In the genomic region with DNA sequence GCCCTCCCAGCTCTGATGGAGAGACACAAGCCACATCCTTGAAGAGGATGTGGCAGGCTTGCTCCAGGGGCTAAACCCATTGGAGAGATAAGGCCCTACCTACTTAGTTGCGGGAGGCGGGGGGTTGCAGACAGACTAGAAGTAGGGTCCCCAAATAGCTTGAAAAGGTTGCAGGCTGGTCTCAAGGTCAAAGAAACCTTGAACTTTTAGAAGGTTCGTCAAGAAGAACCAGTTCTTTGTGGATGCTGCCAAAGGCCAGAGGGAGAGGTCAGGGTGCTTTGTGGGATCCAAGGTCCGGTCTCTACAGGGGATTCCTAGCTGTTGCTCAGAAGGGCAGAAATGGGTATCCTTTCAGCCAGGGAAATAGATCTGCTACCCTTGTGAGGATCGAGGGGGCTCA, we compare ENCODE assay signal across 13 mouse cellular contexts. TPM values are rescaled to one million over a fixed set of nuclear protein-coding genes. Genes with fewer than 3 reads are reported as not detected.
"Had no signal": no experiment of that assay in that cellular context is flagged by ENCODE, and none has a peak within 500 bp of the region (broad histone marks: within the 10 kb centered on the region; RNA-seq: fewer than 3 reads in every experiment).

No protein-coding gene starts in this region.

- H3K9me3 ChIP-seq: liver, embryonic 13.5 days; megakaryocyte, embryonic 14.5 days; midbrain, embryonic 15.5 days; neural tube, embryonic 13.5 days; stomach, embryonic 15.5 days had no signal

- H3K9ac ChIP-seq: liver, embryonic 13.5 days; liver, postnatal 0 days; midbrain, embryonic 15.5 days; neural tube, embryonic 13.5 days; stomach, embryonic 15.5 days had no signal

- DNase-seq: kidney, adult 8-10 months; liver; liver, embryonic 13.5 days; liver, postnatal 0 days; retina, postnatal 1 day; thymus, postnatal 4 days had no signal

- H3K4me1 ChIP-seq: liver, embryonic 13.5 days; midbrain, embryonic 15.5 days had no signal

- ATAC-seq: liver, postnatal 0 days; midbrain, embryonic 15.5 days had no signal

- H3K4me3 ChIP-seq: left cerebral cortex, adult 2 months; liver, embryonic 13.5 days; megakaryocyte, embryonic 14.5 days; midbrain, embryonic 15.5 days; neural tube, embryonic 13.5 days had no signal

- H3K27ac ChIP-seq: left cerebral cortex, adult 2 months; liver, embryonic 13.5 days; macrophage; midbrain, embryonic 15.5 days; neural tube, embryonic 13.5 days; stomach, embryonic 15.5 days had no signal

- H3K4me2 ChIP-seq: liver, embryonic 13.5 days; midbrain, embryonic 11.5 days; midbrain, embryonic 15.5 days; neural tube, embryonic 13.5 days had no signal

- H3K36me3 ChIP-seq: liver, embryonic 13.5 days; midbrain, embryonic 15.5 days; neural tube, embryonic 13.5 days; stomach, embryonic 15.5 days had no signal

RNA-seq across cellular contexts. Expression of gene Nxph3, which starts 6.6 kb away (rescaled TPM):
- polyA plus RNA-seq: liver, postnatal 0 days; macrophage had no signal
